Mouse (Mus musculus) ovary, postnatal 14 days (tissue): Measurements from ENCODE around the gene Chtf18.

Experiments
- DNase-seq: peaks from one replicate; pipeline ENCODE4 v3.0.0; 2022; ENCODE audit warnings: low spot score

Gene Chtf18

GRCm38 (mm10) chr17:25735246-25735645 is 8.0 kb upstream of the Chtf18 start:
- DNase-seq, result no peak

DNA sequence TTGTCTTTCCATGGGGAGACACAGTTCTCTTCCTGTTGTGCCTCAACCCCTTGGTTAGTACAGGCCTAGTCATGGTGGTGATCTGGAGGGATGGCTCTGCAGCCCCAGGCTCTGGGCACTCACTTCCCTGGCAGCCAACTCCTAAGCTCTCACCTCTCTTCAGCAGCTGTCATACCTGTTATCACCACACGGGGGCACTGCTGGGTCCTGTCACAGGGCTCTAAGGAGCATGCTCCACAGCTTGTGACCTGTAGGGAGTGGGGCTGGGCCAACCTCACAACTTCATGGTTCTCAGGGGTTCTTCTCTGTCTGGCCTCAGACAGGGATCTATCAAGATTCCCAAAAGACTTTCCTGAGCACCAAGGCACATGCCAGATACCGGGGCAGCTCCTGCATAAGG is 4.9 kb upstream of the Chtf18 start:
- peak; percentile 80 for DNase-seq

DNA sequence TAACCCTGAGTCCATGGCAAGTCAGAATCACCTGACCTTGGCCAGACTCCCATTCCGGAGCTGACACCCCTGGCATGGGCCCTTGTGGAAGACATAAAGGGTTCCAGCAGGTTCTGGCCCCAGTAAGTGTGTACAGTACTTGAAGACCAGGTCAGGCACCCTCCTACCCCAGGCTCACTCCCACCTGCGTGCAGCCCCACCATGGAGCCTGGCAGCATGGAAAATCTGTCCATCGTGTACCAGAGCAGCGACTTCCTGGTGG is 721 bp upstream of the Chtf18 start:
- DNase-seq, result no peak

- no peak for DNase-seq
These were observed 2.0 kb downstream of the Chtf18 start for GRCm38 (mm10) chr17:25725264-25725663.

DNA sequence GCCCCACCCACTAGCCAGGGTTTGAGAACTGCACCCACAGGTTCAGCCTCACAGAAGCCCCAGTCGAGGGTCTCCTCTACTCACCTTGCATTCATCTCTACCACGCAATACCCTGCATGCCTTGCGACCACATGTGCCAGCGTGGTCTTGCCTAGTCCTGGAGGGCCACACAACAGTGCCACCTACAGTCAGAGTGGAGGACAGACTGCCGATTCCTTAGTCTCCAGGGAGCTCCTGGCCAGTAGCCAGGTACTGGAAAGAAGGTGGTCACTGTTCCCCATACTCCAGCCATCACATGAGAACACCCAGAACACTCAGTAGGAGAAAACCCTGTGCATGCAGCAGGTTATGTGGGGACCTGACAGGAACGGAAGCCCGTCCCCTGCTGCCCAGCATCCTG is 3.3 kb downstream of the Chtf18 start:
- no peak for DNase-seq

DNA sequence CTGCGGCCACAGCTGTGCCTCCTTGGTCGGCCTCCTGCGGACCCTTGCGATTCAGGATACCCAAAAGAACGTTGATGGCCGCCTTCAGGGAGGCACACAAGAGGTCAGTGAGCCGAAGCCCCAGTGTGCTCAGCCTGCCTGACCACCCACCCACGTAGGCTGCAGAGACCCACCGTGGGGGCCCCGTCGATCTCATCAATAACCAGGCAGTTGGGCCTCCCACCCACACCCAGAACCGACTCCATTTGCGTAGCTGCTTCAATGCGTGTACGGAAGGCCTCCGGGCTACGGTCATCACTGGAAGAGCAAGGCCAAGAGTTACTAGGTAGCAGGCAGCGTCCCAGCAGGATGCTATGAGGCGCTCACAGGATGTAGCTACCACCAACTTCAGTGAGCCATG is 3.7 kb downstream of the Chtf18 start:
- DNase-seq, result no peak

DNA sequence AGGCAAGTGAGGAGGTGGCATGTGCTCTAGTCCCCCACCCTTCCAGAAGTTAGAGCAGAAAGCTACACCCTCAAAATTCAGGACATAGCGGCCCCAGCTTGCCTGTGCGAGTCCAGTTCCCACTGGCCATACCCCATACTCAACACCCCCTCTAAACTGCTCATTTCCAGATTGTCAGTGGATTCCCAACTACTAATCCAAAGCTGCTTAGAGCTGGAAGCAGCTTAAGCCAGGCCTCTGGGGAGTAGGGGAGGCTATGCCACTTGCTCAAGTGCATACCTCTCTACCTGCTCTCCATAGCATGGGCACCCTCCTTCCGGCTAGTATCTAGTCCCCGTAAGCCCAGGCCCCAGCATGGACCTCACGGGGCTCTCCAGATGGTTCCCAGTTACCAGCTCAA is 5.7 kb downstream of the Chtf18 start:
- no peak for DNase-seq

DNA sequence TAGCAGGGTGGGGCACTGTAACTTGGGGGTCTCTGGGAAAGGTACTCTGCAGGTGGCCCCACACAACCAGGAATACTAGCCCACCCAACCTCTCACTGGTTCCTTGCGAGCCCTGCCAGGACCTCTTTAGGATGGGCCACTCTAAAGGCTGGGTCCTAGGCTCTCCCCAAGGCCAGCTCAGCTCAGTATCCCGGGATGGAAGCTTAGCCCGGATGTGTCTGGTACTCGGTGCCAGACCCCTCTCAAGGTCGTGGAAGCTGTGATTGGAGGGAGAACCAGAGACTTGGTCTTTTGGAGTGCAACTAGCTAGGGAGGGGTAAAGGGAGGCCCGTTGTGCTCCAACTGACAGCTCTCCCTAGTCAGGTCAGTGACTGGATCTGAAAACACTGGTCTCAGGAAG is 9.5 kb downstream of the Chtf18 start:
- no peak for DNase-seq

GRCm38 (mm10) chr17:25716711-25717637 is 10.2 kb downstream of the Chtf18 start, which contains the start of gene Gng13:
Gene Gng13, plus strand, starts transcription at chr17:25717171.
- no peak for DNase-seq

DNA sequence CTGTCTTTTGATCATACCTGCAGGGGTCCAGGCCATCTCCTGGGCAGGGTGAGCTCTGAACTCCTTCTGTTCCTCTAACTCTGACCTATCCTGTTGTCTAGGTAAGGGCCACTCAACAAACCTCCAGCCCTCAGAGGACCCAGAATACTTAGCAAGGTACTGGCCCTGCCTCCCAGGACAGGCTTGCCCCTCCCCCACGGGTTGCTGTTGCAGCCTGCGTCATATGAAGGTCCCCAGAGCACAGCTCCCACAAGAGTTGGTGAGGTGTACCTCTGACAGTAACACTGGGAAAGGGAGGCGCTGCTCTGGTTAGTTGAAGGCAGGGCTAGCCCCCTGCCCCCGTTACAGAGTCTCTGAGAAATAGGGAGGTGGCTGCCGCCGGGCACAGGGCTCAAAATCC is 11.1 kb downstream of the Chtf18 start:
- no peak for DNase-seq

DNA sequence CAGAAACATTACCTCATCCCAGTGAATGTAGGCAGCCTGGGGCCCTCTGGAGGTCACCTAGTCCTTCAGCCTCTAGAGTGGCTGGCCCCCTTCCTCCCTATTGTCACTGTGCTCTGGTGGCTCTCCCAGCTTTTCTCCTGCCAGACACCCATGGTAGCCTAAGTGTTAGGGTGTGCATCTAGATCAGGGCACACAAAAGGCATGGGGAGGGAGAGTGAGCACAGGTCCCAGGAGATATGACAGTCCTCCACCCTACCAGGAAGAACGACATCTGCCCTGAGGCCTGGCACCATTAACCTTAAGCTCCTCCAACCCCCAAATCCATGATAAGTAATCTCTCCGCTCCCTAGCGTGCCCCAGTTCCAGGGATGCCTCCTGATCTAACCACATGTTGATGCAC is 11.6 kb downstream of the Chtf18 start:
- DNase-seq, result no peak

GRCm38 (mm10) chr17:25711136-25711535 is 16.1 kb downstream of the Chtf18 start:
- DNase-seq, result no peak

GRCm38 (mm10) chr17:25709994-25710393 is 17.2 kb downstream of the Chtf18 start:
- no peak for DNase-seq

DNA sequence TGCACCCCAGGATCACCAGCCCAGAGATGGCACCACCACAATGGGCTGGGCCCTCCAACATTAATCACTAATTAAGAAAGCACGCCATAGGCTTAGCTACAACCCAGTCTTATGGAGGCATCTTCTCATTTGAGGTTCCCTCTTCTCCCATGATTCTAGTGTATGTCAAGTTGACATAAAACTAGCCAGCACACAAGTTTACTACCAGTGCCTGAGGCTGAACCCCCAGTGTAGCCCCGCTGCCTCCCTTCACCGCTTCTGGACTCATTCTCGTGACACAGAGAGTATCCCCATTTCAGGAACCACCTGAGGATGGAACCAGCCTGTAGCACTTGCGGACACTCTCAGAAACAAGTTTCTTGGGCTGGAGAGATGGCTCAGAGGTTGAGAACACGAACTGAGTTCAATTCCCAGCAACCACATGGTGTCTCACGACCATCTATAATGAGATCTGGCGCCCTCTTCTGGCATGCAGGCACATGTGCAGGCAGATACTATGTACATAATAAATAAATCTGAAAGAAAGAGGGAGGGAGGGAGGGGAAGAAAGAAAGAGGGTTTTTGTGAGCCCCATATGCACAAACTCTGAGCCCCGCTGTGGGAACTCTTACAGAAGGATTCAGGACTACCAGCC is 26.2 kb downstream of the Chtf18 start:
- DNase-seq, result no peak

GRCm38 (mm10) chr17:25698446-25698845 is 28.8 kb downstream of the Chtf18 start:
- peak; percentile 70 for DNase-seq

GRCm38 (mm10) chr17:25696263-25696662 is 31.0 kb downstream of the Chtf18 start:
- DNase-seq, result no peak

DNA sequence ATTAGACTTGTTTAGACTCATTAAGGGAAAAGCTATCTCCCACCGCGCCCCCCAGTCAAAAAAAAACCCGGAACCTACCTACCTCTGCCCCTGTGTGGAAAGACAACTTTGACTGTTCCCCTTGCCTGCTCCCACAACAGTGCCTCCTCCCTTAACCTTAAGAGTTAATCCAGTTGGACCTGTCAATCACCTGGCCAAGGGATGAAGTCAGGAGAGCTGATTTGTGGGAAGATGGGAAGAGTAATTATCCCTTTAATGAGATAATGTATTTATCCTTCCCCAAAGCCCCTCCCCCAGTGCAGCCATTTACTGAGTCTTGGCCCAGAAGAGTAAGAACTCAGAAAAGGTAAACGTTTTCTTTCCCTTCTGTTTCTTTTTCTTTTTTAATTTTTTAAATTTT is 38.3 kb downstream of the Chtf18 start:
- DNase-seq, result no peak

GRCm38 (mm10) chr17:25686323-25686722 is 40.9 kb downstream of the Chtf18 start:
- no peak for DNase-seq

GRCm38 (mm10) chr17:25681636-25682035 is 45.6 kb downstream of the Chtf18 start:
- no peak for DNase-seq

GRCm38 (mm10) chr17:25679818-25680217 is 47.4 kb downstream of the Chtf18 start:
- no peak for DNase-seq

DNA sequence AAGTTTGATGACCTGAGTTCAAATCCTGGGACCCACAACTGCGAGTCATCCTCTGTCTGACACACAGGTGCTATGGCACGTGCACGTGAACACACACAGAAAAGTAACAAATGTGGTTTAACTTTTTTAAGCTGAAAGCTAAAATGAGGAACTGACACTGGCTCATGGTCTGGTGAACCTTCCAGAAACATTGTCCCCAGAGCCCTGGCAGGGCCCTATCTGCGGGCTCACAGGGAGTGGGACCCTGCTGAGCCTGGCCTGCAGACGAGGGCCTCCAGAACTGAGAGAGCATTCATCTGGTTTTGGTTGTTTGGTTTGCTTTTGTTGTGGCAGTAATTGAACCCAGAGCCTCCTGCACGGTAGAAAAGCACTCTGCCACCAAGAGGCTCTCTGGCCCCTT is 49.2 kb downstream of the Chtf18 start:
- no peak for DNase-seq

- no peak for DNase-seq
These were observed 54.2 kb downstream of the Chtf18 start for GRCm38 (mm10) chr17:25672982-25673381.
